Mouse (Mus musculus) erythroblast, embryonic 14.5 days (primary cell): ENCODE results near the gene Cpsf7. TPM values are rescaled to one million over a fixed set of nuclear protein-coding genes. Genes with fewer than 3 reads are reported as not detected.
A peak's percentile ranks its signal among the peaks of the same experiment; 100 is the strongest.

ENCODE experiments used
- H3K27me3 ChIP-seq: 2 replicates; pipeline ENCODE4 v1.6.1; 2012; ENCODE audit warnings: inconsistent platforms; ENCODE audit not compliant: control insufficient read depth
- H3K36me3 ChIP-seq: 2 replicates; pipeline ENCODE4 v1.6.1; 2012; ENCODE audit warnings: mild to moderate bottlenecking, inconsistent platforms; ENCODE audit not compliant: control insufficient read depth
- H3K4me1 ChIP-seq: 2 replicates; pipeline ENCODE4 v1.6.1; 2012; ENCODE audit warnings: inconsistent platforms; ENCODE audit not compliant: control insufficient read depth
- H3K4me3 ChIP-seq: replicated peaks from 2 replicates; pipeline ENCODE3; 2012; ENCODE audit warnings: moderate library complexity, mild to moderate bottlenecking, inconsistent platforms
- H3K9me3 ChIP-seq: 2 replicates; pipeline ENCODE4 v1.6.1; 2012; ENCODE audit warnings: low read length, inconsistent platforms, mixed read lengths; ENCODE audit not compliant: control insufficient read depth
- GATA1 ChIP-seq: IDR thresholded peaks from 2 replicates; pipeline ENCODE4 v1.6.1; 2012; ENCODE audit warnings: low read length, inconsistent platforms, mixed read lengths
- TAL1 ChIP-seq: IDR thresholded peaks from 3 replicates; pipeline ENCODE4 v1.6.1; 2012; ENCODE audit warnings: low read length, inconsistent platforms, mixed read lengths
- polyA plus RNA-seq: library from polyadenylated mRNA; stranded (reverse); fragments of >175 nt; gene quantifications from 2 replicates; pipeline ENCODE4 v1.2.3, GENCODE M21; 2012

Cpsf7 gene
- polyA plus RNA-seq, 1 experiment = 1.5 TPM

DNA sequence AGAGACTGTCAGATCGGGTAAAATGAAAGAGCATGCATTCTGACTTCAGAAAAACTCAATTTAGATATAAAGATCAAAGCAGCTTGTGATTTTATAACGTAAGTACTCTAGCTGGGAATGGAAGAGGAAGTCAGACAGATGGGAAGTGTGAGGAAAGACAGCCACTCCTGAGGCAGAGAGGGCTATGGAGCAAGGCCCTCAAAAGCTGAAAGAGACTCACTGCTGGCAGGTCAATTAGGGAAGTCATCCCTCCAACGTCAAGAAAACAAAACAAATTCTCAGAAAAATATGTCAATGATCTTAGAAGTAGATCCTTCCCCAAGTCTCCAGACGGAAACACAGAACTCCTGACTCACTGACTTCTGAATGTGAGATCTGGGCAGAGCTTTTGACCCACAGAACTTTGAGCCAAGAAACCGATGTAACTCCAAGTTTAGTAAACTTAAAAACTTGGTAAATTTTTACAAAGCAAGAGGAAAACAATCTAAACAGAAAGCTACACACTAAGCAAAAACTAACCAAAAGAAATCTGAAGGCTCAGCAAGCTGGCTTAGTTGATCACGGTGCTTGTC, 14.2 kb upstream of the Cpsf7 start:
- no peaks in the 10 kb centered on the region for H3K4me1 ChIP-seq
- TF ChIP-seq GATA1 = no peak
- no peak for TF ChIP-seq TAL1
- no peak overlapping the region for H3K4me3 ChIP-seq
- peaks cover 77% of the 10 kb centered on the region for H3K36me3 ChIP-seq
- no peaks in the 10 kb centered on the region for H3K27me3 ChIP-seq
- H3K9me3 ChIP-seq = no peaks in the 10 kb centered on the region

DNA sequence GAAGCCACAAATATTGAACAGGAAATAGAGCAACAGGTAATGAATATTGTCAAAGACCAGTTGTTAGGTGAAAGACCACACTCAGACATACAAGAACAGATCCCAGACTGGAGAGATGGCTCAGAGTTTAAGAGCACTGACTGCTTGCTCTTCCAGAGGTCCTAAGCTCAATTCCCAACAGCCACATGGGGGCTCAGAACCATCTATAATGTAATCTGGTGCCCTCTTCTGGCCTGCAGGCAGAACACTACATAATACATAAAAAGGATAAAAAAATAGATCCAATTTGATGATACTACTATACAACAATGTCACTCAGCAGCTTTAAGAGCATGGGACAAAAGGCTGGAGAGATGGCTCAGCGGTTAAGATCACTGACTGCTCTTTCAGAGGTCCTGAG, 4.7 kb upstream of the Cpsf7 start:
- TF ChIP-seq TAL1 (no peak), GATA1 (no peak)
- Histone ChIP-seq H3K4me1 (peaks cover 39% of the 10 kb centered on the region), H3K9me3 (no peaks in the 10 kb centered on the region)

DNA sequence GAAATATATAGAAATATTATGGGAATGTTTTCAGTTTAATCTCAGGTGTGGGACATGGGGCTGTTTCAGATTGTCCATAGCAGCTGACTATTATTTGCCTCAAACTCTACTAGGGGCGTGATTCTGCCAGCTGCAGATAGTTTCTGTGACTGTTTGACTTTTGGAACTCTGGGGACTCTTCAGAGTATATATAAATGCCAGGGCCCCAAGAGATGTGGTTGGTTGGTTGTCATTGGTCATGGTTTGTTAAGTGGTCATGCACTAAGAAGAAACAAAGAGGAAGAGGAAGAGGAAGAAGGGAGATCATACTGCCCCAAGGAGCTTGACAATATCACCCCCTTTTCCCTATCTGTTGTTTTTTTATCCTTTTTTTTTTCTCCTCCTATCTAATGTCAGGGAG, 3.1 kb upstream of the Cpsf7 start:
- Histone ChIP-seq H3K27me3 (no peaks in the 10 kb centered on the region), H3K36me3 (peaks cover 49% of the 10 kb centered on the region), H3K4me1 (peaks cover 49% of the 10 kb centered on the region), H3K9me3 (no peaks in the 10 kb centered on the region), H3K4me3 (no peak overlapping the region)
- TF ChIP-seq GATA1 (no peak), TAL1 (no peak)

More for the DNA sequence above, 4.7 kb upstream of the Cpsf7 start:
- Histone ChIP-seq H3K36me3 (peaks cover 58% of the 10 kb centered on the region), H3K27me3 (no peaks in the 10 kb centered on the region), H3K4me3 (no peak overlapping the region)

DNA sequence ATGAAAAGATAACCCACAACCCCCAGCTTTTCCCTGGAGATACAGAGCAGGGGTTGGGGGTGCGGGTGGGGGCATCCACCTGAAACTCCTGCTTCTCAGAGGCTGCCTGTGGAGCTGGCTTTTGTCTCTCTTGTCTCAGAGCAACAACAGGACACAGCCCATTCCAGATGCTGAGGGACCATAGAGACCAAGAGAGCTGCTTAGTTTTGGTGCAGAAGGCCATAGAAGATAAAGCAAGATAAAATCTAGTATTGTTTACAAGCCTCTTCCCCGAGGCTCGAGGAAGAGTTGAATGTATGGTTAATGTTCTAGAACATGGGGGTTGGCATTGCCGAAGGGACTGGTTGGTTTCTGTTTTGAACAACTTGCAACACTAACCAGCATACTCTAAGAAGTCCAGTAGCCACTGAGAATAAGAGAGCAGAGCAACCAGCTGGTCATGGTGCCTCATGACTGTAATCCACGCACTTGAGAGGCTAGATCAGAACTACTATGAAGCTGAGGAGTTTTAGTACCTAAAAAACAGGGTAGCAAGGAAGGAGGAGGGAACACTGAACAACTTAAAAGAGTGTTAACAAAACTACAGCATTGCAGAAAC, 1.5 kb upstream of the Cpsf7 start:
- no peaks in the 10 kb centered on the region for H3K27me3 ChIP-seq
- H3K36me3 ChIP-seq = peaks cover 51% of the 10 kb centered on the region
- TF ChIP-seq TAL1 = no peak
- no peak for TF ChIP-seq GATA1
- H3K9me3 ChIP-seq = no peaks in the 10 kb centered on the region
- peaks cover 59% of the 10 kb centered on the region for H3K4me1 ChIP-seq
- peak overlapping the region; percentile 100 for H3K4me3 ChIP-seq

DNA sequence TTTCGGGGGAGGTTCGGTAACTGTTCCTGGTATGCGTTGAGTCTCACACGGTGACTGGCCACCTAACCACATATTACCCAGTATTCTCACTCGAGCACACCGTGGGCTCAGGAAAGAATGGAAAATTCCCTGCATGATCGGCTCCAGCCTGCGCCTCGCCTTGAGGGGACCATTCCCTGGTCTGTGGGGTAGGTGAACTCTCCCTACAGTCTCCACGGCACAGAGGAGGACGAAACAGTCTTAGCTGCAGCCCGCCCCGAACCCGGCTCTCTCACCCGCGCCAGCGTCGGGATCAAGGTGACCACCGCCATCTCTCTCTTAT, 321 bp upstream of the Cpsf7 start:
- TF ChIP-seq GATA1 (no peak), TAL1 (no peak)
- H3K9me3 ChIP-seq = no peaks in the 10 kb centered on the region
- H3K36me3 ChIP-seq = peaks cover 57% of the 10 kb centered on the region
- H3K4me3 ChIP-seq = peak overlapping the region; percentile 100
- peaks cover 56% of the 10 kb centered on the region for H3K4me1 ChIP-seq
- H3K27me3 ChIP-seq = no peaks in the 10 kb centered on the region

DNA sequence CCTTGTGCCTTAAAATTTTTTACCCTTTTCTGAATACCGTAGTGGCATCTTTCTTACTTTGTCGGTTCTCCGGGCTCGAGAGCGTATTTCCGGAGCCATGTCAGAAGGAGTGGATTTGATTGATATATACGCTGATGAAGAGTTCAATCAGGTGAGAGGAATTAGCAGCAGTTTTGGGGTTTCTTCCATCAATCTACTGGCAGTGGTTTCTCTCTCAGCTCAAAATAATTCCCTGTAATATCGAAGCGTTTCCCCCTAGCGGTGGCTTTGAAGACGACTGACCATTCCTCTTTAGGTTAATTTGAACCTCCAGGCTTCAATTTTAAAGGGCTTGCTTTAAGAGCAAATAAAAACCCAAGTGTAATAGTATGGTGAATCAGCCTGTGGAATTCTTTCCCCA, 844 bp downstream of the Cpsf7 start, which contains the start of gene Sdhaf2:
Sdhaf2 (minus strand) TSS at position 233 of the 400 bp plus-strand sequence.
- peak within 1 kb of the TSS; percentile 100 for H3K4me3 ChIP-seq
- H3K36me3 ChIP-seq = peaks cover 63% of the 10 kb centered on the region
- peaks cover 51% of the 10 kb centered on the region for H3K4me1 ChIP-seq
- no peaks in the 10 kb centered on the region for H3K9me3 ChIP-seq
- no peak for TF ChIP-seq TAL1
- no peak for TF ChIP-seq GATA1
- H3K27me3 ChIP-seq = no peaks in the 10 kb centered on the region

DNA sequence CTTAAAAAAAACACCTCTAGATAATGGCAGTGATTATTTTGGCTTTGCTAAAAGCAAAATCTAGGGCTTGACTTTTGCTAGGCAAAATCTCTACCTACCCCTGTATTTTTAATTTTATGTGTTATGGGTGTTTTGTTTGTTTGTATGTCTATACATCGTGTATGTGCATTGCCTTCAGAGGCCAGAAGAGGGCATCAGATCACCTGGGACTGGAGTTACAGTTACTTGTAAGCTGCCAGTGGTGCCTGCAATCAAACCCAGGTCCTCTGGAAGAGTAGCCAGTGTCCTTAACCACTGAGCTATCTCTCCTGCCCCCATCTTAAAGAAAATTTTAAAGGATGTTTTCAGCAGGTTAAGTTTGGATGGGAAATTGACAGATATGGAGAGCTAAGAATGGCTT, 5.0 kb downstream of the Cpsf7 start:
- TF ChIP-seq GATA1 = no peak
- no peaks in the 10 kb centered on the region for H3K27me3 ChIP-seq

DNA sequence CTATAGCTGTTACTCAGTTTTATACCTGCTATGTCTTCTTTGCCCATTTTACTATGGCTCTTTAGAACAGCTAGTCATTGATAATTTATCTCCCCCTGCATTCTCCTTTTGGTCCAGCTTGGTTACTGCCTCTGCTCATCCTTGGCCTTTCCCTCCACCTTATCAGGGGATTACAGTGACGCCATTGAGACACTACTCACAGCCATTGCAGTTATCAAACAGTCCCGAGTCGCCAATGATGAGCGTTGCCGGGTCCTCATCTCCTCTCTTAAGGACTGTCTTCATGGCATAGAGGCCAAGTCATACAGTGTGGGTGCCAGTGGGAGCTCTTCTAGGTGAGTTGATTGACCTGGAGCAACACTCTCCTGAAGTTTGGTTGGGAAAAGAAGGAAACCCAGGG, 14.4 kb downstream of the Cpsf7 start:
- H3K9me3 ChIP-seq = no peaks in the 10 kb centered on the region
- H3K4me3 ChIP-seq = no peak overlapping the region

More for the DNA sequence above, 5.0 kb downstream of the Cpsf7 start:
- Histone ChIP-seq H3K9me3 (no peaks in the 10 kb centered on the region), H3K36me3 (peaks cover 87% of the 10 kb centered on the region), H3K4me3 (no peak overlapping the region), H3K4me1 (peaks cover 23% of the 10 kb centered on the region)

DNA sequence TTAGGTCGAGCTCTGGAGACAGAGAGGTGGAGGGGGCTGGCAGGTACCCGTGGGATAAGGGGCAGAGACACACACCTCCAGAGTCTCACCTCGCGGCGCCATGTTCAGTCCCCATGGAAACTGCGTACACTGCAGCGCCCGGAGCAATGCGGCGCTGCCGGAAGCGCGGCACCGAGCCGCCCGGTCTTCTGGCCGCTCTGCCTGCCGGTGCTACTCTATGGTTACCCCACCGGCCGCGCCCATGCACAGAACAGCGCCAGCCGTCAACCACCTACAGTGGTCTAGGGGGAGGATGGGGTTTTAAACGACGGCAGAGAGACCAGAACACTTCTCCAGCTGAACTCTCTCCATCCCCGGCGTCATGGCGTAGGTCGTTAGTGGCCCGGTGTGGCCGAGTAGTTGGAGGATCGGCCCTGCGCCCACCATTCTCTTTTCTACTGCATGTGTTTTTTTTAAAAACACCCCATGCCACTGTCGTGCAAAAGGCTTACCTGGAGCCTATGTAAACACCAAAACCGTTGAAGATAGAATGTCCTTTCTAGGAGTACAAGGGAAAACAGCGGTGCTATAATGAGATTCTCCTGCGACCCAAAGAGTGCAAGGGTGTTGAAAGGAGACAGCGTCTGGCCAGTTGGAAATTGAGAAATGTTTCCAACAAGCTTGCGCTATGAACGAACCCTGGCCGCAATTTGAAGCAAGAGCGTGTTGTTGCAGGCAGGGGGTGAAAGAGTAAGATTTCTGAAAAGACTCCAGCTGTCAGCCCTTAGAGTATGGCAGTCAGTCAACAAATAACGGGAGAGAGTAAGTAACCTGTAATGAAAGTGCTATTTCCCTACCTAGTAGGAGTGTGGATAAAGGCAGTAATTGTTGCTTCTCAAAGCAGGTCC, 30.8 kb downstream of the Cpsf7 start, which contains the start of gene Tmem216:
Tmem216 (minus strand) TSS at position 615 of the 887 bp plus-strand sequence.
- Histone ChIP-seq H3K9me3 (no peaks in the 10 kb centered on the region), H3K4me1 (peaks cover 26% of the 10 kb centered on the region), H3K36me3 (peaks cover 11% of the 10 kb centered on the region), H3K27me3 (no peaks in the 10 kb centered on the region), H3K4me3 (peak within 1 kb of the TSS; percentile 80)
- no peak for TF ChIP-seq GATA1
- TF ChIP-seq TAL1 = no peak

More for the DNA sequence above, 14.4 kb downstream of the Cpsf7 start:
- H3K36me3 ChIP-seq = peaks cover 100% of the 10 kb centered on the region
- no peaks in the 10 kb centered on the region for H3K27me3 ChIP-seq
- peaks cover 16% of the 10 kb centered on the region for H3K4me1 ChIP-seq
- TF ChIP-seq TAL1 (no peak), GATA1 (no peak)
